Mouse (Mus musculus): ENCODE results near the gene Srgap1.

DNA sequence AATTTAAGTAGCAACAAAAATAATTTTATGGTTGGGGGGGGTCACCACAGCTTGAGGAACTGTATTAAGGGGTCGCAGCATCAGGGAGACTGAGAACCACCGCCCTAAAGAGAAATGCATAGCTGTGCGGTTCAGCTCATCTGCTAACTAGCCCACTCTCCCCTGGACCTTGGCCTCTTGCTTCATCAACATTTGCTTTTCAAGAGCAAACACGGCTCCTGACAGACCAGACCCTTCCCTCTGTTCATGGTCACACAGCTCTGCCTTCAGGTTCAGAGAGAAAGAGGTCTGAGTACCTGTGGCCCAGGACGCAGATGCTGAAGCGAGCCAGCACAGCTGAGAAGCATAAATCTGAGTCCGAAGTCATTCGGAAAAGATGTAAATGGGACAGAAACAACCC lies 29.4 kb downstream of the Srgap1 start:
- TF ChIP-seq EP300 (IDR thresholded peaks at IDR 0.05) (no peak), CTCF (IDR thresholded peaks at IDR 0.05) (no peak)
